Mouse (Mus musculus) stomach, postnatal 0 days (tissue): Measurements from ENCODE around the gene Sgip1. TPM values are rescaled to one million over a fixed set of nuclear protein-coding genes. Genes with fewer than 3 reads are reported as not detected.

Experiments
- ATAC-seq: fragments of 200-750 bp; cut with Nextera tagmentation; 2 replicates; pipeline ENCODE4 v1.8.0; 2017; ENCODE audit not compliant: low FRiP score, low TSS enrichment
- DNase-seq: peaks from one replicate; pipeline ENCODE4 v3.0.0-alpha.2; 2016; ENCODE audit warnings: low spot score
- H3K27ac ChIP-seq: fragments of 300-500 bp; sonication (generic); replicated peaks from 2 replicates; pipeline ENCODE4 v1.5.1; 2014; ENCODE audit warnings: mild to moderate bottlenecking, control low read depth
- H3K27me3 ChIP-seq: fragments of 300-500 bp; sonication (generic); 2 replicates; pipeline ENCODE4 v1.6.1; 2014; ENCODE audit warnings: low read length; ENCODE audit not compliant: control insufficient read depth, insufficient read depth
- H3K36me3 ChIP-seq: fragments of 300-500 bp; sonication (generic); 2 replicates; pipeline ENCODE4 v1.6.1; 2014; ENCODE audit warnings: low read length, mixed read lengths; ENCODE audit not compliant: control insufficient read depth, insufficient read depth
- H3K4me1 ChIP-seq: fragments of 300-500 bp; sonication (generic); replicated peaks from 2 replicates; pipeline ENCODE4 v1.6.1; 2014; ENCODE audit warnings: antibody characterized with exemption; ENCODE audit not compliant: control insufficient read depth, insufficient read depth
- H3K4me2 ChIP-seq: fragments of 300-500 bp; sonication (generic); replicated peaks from 2 replicates; pipeline ENCODE4 v1.6.1; 2014; ENCODE audit warnings: low read depth, mild to moderate bottlenecking, control low read depth, moderate library complexity
- H3K4me3 ChIP-seq: fragments of 300-500 bp; sonication (generic); 2 replicates; pipeline ENCODE4 v1.5.1; 2014; ENCODE audit warnings: low read depth, low read length, control low read depth
- H3K9ac ChIP-seq: fragments of 300-500 bp; sonication (generic); 2 replicates; pipeline ENCODE4 v1.6.1; 2014; ENCODE audit warnings: mild to moderate bottlenecking, low read length, control low read depth, mixed read lengths
- H3K9me3 ChIP-seq: fragments of 300-500 bp; sonication (generic); 2 replicates; pipeline ENCODE4 v1.6.1; 2016; ENCODE audit warnings: low read length; ENCODE audit not compliant: control insufficient read depth
- CTCF ChIP-seq: IDR thresholded peaks from 2 replicates; pipeline ENCODE4 v1.5.1; 2016; ENCODE audit warnings: antibody characterized with exemption, low read depth, mild to moderate bottlenecking, moderate library complexity
- EP300 ChIP-seq: optimal IDR thresholded peaks from 2 replicates; pipeline ENCODE3; 2016; ENCODE audit warnings: antibody characterized with exemption
- WGBS: fragments of 180-500 bp; shearing (Covaris S2); extraction: QIAGEN DNeasy Blood & Tissue Kit; methylation state at CpG from one replicate; pipeline ENCODE4 v1.1.7; 2014; 5-methylcytosine and 5-hydroxymethylcytosine counted together
- polyA plus RNA-seq: library from polyadenylated mRNA; unstranded; fragments of >200 nt; fragmentation: Nextera tagmentation; extraction: Ambion mirVana; gene quantifications from 2 replicates; pipeline ENCODE4 v1.2.1, GENCODE M21; 2015

The Sgip1 gene
- polyA plus RNA-seq, 1 experiment from 2014 or later, result 2.4 TPM

DNA sequence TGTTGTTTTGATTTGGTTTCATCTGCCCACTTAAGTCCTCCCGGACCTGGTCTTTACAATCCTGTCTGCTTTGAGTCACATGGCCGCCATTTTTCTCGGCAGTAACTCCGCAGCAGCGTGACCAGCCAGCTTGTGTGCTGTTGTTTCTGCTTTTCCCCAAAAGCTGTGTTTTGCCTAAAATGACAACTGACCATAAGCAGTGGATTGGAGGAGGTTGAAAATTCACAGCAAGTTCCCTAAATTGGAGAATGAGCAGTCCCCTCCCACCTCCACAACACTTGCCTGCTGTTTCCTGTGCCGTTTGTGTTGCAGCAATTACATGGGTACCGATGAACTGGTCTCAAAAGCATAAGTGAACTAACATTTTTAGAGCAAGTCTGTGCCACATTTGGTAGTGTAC is 189.6 kb downstream of the Sgip1 start:
- no peak overlapping the region for H3K4me3 ChIP-seq
- WGBS, result 85% methylated on average over 7 of the region's 7 CpGs
- DNase-seq, result no peak
- no peaks in the 10 kb centered on the region for H3K27me3 ChIP-seq
- no peaks in the 10 kb centered on the region for H3K36me3 ChIP-seq
- ATAC-seq, result no peak
- H3K4me1 ChIP-seq, result no peaks in the 10 kb centered on the region
- no peak overlapping the region for H3K9ac ChIP-seq
- H3K9me3 ChIP-seq, result no peaks in the 10 kb centered on the region
- no peak for TF ChIP-seq CTCF
- no peak for TF ChIP-seq EP300
- no peak overlapping the region for H3K27ac ChIP-seq
- no peak overlapping the region for H3K4me2 ChIP-seq

DNA sequence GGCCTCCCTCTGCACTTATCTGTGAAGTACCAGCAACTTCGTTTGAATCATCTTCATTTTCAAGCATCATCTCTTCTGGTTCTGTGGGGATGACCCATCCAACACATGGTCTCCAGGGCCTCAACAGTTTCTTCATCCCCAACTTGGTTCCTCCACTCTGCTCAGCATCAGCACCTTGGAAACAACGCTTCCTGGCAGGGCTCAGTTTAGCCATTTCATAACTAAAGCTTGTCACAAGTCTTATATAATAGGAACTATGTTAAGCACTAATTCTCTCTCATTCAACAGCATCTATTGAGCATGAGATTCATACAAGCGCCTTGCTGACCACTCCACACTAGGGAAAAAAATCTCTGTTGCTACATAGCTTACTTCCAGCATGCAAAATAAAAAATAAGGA is 199.2 kb downstream of the Sgip1 start:
- DNase-seq (no peak), ATAC-seq (no peak)
- WGBS, result 79% methylated on average over 3 of the region's 3 CpGs
- TF ChIP-seq EP300 (no peak), CTCF (no peak)
- Histone ChIP-seq H3K36me3 (no peaks in the 10 kb centered on the region), H3K9me3 (no peaks in the 10 kb centered on the region), H3K9ac (no peak overlapping the region), H3K27ac (no peak overlapping the region), H3K4me1 (no peaks in the 10 kb centered on the region), H3K27me3 (no peaks in the 10 kb centered on the region), H3K4me3 (no peak overlapping the region), H3K4me2 (no peak overlapping the region)

DNA sequence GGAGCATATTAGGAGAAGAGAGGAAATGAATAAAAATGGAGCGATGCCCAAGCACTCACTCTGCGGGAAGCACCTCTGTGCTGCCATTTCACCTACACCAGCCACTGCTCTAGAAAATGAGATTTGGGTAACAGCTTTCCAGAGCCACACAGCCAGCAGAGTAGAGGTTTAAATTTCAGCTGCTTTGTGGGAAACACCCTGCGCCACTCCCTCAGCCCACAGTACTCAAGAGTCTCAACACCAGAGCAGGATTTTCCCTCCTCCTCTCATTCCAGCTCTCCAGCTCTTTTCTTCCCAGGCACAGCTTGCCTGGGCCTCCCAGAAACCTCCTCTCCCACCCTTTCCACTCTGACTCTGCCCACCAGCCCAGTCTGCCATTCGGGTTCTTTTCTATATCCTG is 199.6 kb downstream of the Sgip1 start:
- DNase-seq (no peak), ATAC-seq (no peak)
- 80% methylated on average over 4 of the region's 4 CpGs for whole genome bisulfite sequencing
- no peaks in the 10 kb centered on the region for H3K27me3 ChIP-seq
- no peaks in the 10 kb centered on the region for H3K9me3 ChIP-seq
- TF ChIP-seq EP300 (no peak), CTCF (no peak)
- H3K4me3 ChIP-seq, result no peak overlapping the region
- no peak overlapping the region for H3K4me2 ChIP-seq
- H3K36me3 ChIP-seq, result no peaks in the 10 kb centered on the region
- no peak overlapping the region for H3K27ac ChIP-seq
- H3K4me1 ChIP-seq, result no peaks in the 10 kb centered on the region
- no peak overlapping the region for H3K9ac ChIP-seq

DNA sequence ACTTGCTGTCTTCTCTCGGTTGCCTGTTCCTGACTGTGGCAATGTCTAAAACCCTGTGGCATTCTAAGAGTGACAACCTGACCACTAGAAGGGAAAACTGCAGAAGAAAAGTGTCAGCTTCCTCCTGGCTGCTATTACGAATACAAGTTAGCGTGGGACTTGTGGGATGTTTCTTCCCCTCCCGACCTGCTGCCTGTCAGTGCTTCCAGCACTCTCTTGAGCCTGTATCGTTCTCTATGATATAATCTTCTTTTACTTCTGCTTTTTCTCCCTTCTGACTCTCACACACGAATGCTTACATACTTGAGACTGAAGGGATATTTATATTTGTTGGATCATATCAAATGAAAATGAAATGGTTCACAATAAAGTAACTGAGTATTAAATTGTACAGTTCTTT is 203.2 kb downstream of the Sgip1 start:
- no peaks in the 10 kb centered on the region for H3K4me1 ChIP-seq
- H3K9ac ChIP-seq, result no peak overlapping the region
- 60% methylated on average over 6 of the region's 6 CpGs for WGBS
- TF ChIP-seq CTCF (no peak), EP300 (no peak)
- no peak overlapping the region for H3K4me3 ChIP-seq
- no peaks in the 10 kb centered on the region for H3K27me3 ChIP-seq
- H3K27ac ChIP-seq, result no peak overlapping the region
- DNase-seq (no peak), ATAC-seq (no peak)
- no peaks in the 10 kb centered on the region for H3K9me3 ChIP-seq
- no peak overlapping the region for H3K4me2 ChIP-seq
- no peaks in the 10 kb centered on the region for H3K36me3 ChIP-seq

DNA sequence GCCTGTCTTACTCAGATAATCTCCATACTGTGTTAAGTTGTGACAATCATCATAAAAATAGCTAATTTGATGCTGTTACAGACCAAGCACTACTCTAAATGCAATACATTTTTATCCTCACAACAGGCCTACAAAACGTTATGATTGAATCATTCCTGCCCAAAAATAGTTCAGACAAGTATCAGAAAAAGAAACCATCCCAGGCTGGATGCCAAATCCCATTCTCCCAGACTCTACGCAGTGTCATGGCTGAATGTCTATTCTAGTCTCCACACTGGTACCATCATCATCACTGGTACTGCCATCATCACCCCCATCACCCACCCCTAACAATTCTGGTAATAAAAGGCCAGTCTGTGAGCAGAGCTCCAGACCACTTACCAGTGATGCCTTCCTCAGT is 211.4 kb downstream of the Sgip1 start:
- H3K27me3 ChIP-seq, result no peaks in the 10 kb centered on the region
- no peak for TF ChIP-seq CTCF
- no peak for TF ChIP-seq EP300
- no peaks in the 10 kb centered on the region for H3K36me3 ChIP-seq
- no peak overlapping the region for H3K27ac ChIP-seq
- H3K9me3 ChIP-seq, result no peaks in the 10 kb centered on the region
- no peak overlapping the region for H3K4me2 ChIP-seq
- no peak overlapping the region for H3K9ac ChIP-seq
- DNase-seq, result no peak
- no peaks in the 10 kb centered on the region for H3K4me1 ChIP-seq
- WGBS, result 53% methylated on average over 2 of the region's 2 CpGs
- ATAC-seq, result no peak
- H3K4me3 ChIP-seq, result no peak overlapping the region

DNA sequence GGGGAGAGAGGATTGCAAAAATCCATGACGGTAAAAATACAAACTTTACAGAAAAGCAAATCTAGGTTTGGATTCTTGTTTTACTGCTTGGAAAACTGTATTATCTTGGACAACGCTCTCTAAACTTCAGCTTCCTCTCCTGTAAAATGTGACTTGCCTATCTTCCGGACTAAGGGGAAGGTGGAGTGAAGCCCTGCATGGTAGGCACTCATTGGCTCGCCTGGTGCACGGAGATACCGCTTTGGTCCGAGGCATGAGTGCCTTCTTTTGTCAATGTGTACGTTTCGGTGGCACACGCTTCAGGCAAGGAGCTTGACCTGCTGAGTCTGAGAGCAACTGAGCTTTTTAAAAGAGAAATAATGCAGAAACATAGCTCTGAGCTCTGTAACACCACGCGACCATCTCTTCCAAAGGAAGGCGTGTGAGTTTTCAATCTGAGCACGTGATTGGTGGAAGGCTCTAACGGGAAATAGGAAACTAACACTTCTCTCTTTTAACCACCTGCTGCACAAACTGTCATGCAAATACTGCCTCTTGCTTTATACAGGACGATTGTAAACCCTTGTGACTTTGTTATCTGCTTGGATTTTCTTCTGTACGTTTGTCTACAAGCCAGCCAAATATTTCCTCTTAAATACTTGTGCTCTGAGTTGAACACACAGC is 214.3 kb downstream of the Sgip1 start:
- no peak for TF ChIP-seq EP300
- no peak for TF ChIP-seq CTCF

More for the DNA sequence above, 214.3 kb downstream of the Sgip1 start:
- Histone ChIP-seq H3K27me3 (no peaks in the 10 kb centered on the region), H3K9me3 (no peaks in the 10 kb centered on the region), H3K4me1 (no peaks in the 10 kb centered on the region), H3K4me2 (no peak overlapping the region), H3K36me3 (no peaks in the 10 kb centered on the region), H3K4me3 (no peak overlapping the region), H3K9ac (no peak overlapping the region), H3K27ac (no peak overlapping the region)
- ATAC-seq (no peak), DNase-seq (no peak)
- 59% methylated on average over 17 of the region's 17 CpGs for WGBS
